Mouse (Mus musculus): ENCODE measurements around the gene Ncf1.

DNA sequence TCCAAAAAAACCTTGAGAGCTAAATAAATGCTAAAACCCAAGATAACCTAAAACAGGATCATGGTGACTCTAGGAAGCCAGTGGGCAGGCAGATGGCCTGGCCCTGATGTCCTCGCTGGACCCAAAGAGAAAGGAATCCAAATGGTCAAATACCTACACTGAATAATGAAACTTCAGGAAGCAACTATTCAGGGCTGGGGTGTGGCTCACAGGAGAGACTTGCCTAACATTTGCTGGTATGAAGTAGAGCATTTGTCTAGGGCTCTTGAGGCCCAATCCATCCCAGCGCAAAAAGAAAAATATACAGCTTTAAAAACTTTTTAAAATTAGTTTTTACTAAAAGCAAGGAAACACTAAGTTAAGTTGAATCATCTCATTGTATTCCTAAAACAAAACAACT lies 29.5 kb upstream of the Ncf1 start:
- TF ChIP-seq CTCF (IDR thresholded peaks at IDR 0.05; ENCODE audit: extremely low read depth, insufficient read length, insufficient replicate concordance, low read depth, low read length) (no peak), POLR2A (IDR thresholded peaks at IDR 0.05; ENCODE audit: low read depth, low read length) (no peak)

All from small intestine, adult 2 months (tissue).